Mouse (Mus musculus) layer of hippocampus, adult 9-11 months (tissue): ENCODE results near the gene Prkcb.
"Not testable (repeated sequence)": the region's sequence is repeated elsewhere in the genome, so short reads cannot be mapped to it uniquely, and the experiment has no call there.

Experiments
- DNase-seq: peaks from one replicate; pipeline ENCODE4 v3.0.0; 2022

The Prkcb gene

GRCm38 (mm10) chr7:122288605-122289242 lies at the start of gene Prkcb:
Prkcb (plus strand) TSS chr7:122288751.
- DNase-seq, result peak; percentile 92

DNA sequence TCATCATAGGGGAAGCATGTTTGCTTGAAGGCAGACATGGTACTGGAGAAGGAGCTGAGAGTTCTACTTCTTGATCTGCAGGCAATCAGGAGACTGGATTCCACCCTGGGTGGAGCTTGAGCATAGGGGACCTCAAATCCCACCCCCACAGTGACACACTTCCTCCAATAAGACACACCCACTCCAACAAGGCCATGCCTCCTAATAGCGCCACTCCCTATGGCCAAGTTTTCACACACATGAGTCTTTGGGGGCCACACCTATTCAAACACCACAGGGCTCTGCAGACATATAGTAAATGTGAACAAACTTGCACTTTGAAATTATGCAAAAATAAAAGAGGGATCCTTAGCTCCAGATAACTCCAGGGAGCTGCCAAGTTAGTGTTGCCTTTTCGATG lies 49.6 kb upstream of the Prkcb start:
- DNase-seq, result no peak

DNA sequence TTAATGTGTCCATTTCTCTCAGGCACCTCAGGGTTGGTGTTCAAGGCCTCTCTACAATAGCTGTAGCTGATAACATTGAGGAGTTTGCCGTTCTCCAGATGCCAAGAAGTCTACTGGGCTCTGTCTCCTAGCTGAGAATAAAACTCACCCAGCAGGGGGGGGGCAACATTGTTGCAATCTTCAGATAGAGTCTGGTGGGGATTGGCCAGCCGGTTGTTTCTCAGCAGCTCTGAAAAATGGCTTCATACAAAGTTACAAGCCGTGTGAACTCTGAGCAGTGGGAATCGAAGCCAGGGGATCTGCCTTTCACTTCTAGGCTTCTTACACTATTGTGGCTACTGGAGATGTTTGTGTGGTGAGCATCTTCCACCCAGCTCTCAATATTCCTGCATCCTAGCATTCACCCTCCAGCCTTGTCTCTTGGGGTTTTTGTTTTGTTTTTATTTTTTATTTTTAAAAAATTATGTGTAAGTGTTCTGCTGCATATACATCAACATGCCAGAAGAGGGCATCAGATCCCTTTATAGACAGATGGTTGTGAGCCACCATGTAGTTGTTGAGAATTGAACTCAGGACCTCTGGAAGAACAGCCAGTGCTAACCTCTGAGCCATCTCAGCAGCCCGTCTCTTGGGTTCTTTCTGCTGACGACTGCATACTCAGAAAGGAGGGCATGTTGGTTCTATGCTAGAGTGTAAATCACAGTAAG lies 48.0 kb upstream of the Prkcb start:
- no peak for DNase-seq

- no peak for DNase-seq
These were observed 46.3 kb upstream of the Prkcb start for GRCm38 (mm10) chr7:122242260-122242659.

- not testable (repeated sequence) for DNase-seq
These were observed 45.8 kb upstream of the Prkcb start for GRCm38 (mm10) chr7:122242744-122243143.

GRCm38 (mm10) chr7:122244166-122244565 lies 44.4 kb upstream of the Prkcb start:
- DNase-seq, result no peak

GRCm38 (mm10) chr7:122244584-122244983 lies 44.0 kb upstream of the Prkcb start:
- DNase-seq, result no peak

- DNase-seq, result no peak
These were observed 42.6 kb upstream of the Prkcb start for GRCm38 (mm10) chr7:122245976-122246375.

DNA sequence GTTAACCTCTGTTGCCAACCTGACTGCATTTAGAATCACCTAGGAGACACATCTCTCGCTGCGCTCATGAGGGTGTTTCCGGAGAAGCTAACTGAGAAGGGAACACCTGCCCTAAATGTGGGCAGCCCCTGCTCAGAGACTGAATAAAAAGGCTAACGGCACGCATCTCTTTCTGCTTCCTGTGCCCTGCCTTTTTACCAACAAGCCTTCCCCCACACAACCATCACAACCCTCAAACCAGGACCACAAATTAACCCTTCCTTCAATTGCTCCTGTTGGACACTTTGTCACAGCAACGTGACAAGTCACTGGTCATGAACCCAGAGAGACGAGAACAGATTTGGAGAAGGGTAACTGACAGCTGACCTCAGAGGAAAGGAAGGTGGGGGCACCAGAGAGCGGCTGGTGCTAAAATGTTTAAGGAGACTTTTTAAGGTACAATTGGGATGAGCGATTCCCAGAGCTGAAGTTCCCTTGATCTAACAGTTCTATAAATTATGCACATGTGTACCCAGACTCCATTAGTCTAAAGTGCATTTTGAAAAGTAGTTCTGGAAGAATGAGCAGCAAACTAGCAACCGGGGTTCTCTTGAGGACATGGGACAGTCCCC lies 41.2 kb upstream of the Prkcb start:
- no peak for DNase-seq

DNA sequence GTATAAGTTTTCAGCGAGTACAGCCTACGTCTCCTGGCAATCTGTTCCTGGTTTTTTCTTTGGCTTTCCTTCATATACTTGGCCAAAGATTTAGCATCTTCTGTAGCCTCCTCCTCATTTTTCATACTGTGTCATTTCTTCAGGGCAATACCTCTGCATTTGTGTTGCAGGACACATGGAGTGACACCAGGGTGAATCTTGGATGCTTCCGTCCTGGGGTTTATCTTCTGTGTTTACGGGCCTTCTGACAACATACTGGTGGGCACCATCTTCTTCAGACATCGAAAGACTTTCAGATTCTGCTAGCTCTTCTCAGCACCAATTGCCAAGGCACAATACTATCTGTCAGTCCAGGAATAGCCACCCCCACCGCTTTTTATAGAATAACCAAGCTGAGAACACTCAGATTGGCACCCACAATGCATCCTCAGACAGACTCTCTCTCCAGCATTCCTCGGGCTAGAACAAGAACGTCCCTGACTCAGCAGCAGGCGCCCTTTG lies 39.2 kb upstream of the Prkcb start:
- peak; percentile 46 for DNase-seq

DNA sequence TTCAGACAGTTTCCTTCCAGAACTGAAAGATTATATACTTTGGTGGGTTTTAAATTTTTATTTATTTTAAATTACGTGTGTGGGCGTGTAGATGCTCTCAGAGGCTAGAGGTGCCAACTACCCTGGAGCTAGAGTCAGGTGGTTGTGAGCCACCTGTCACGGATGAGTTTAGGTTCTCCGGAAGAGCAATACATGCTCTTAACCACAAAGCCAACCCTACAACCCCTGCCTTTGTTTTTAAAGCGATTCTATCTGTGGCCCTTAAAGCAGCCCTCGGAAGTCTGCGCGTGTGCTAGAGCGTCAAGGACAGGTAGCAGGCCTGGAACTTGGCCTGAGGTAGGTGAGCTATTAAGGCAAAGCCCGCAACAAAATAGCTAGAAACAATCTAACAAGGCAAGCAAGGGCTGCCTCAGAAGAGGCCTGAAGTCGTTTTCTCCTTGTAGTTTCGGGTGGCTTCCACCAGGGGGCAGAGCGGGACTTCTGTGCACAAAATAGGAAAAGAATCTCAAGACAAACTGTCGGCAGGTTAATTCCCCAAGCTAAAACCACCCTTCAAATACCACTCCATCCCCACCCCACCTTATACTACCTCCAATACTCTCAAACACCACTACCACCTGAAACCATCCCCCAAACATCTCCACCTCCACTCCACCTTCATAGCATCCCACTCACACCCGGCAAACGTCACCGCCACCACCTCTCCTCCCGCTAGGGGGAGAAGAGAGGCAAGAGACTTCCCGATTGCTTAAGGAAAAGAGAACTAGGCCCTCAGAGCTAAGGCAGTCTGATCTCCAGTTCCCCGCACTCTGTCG lies 37.1 kb upstream of the Prkcb start:
- DNase-seq, result peak; percentile 82

GRCm38 (mm10) chr7:122256722-122257121 lies 31.8 kb upstream of the Prkcb start:
- DNase-seq, result no peak

- DNase-seq, result no peak
These were observed 30.0 kb upstream of the Prkcb start for GRCm38 (mm10) chr7:122258521-122258920.

DNA sequence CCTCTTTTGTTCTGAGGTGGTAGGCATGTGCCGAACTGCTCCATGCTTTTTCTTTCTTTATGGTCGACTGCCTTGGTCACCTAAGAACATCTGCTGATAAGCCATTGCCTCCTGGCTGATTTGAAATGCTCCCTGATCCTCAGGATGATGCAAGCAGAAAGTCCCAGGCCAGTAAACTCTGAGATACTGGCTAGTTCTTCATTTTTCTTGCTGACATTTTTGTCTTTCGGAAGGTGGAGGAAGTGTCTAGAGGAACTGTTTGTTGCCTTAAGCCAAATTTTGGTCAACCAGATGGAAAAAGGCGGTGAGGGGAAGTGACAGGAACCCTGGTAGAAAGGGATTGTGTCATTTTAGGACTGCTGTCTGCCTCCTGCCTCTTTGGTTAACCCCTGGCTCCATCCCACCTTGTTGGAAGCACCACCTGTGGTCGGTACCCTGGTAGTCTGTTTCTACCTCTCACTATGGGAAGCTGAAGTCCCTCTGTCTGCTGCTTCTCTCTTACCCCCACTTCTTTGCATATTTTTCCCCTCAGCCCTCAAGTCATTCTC lies 28.4 kb upstream of the Prkcb start:
- peak; percentile 42 for DNase-seq

GRCm38 (mm10) chr7:122268983-122269486 lies 19.5 kb upstream of the Prkcb start:
- no peak for DNase-seq

DNA sequence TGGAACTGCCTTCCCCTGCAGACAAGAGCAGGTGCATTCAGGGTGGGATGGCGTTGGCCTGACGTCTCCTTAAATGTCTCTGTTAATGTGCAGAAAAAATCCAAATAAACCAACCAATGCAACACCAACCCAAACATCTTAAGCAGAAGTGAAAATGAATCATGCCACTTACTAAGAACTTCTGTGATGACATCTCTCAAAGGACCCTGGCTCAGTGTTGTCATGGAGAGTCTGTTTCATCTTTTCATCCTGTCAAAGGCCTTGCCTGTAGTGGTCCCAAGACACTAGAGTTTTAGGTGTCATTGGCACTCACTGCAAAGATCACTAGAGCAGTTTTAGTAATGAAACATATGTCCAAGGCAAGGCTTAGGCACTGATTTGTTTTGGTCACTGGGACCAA lies 16.2 kb upstream of the Prkcb start:
- no peak for DNase-seq

DNA sequence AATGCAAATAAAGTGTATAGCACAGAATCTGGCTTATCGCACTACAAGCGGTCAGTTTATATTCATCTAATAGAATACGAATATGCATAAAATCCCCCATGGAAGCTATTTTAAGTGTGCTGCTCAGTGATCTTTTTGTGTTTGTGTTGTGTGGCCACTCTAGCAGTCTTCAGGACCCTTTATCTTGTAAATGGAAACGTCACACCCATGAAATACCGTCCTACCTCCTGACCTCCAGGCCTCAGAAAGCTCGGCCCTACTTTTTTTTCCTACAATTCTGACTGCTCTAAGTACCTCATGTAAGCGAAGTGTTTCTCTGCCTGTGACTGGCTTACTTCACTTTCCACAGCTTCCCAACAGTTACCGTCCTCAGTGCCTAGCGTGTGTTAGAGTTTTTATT lies 9.0 kb upstream of the Prkcb start:
- no peak for DNase-seq

DNA sequence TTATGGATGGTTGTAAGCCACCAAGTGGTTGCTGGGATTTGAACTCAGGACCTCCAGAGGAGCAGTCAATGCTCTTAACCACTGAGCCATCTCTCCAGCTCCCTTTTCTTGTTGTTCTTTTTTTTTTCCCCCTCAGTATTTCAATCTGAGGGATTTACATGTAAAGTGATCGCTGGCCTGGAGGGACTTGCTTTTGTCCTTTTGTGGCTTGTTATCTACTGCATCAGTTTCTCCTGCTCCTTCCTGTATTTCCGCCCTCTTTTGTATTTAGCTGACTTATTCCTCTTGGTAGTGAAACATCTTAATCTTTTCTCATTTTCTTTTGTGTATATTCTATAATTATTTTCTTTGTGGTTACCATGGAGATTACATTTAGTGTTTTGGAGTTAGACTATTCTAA lies 8.2 kb upstream of the Prkcb start:
- no peak for DNase-seq

DNA sequence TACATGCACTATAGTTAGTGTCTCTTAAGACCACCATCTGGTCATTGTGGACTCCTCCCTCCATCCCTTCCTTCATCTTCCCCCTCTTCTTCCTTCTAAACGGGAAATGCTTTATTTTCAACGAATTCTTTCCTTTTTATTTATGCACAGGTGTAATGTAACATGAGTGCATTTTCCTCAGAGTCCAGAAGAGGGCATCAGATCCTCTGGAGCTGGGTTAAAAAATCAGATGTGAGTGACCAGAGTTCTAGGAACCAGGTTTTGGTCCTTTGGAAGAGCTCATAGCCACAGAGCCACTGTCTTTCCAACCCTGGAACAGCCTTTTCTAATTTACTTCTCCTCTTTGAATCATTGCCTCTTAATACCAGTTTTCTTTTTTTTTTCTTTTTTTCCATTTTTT lies 6.0 kb upstream of the Prkcb start:
- DNase-seq, result no peak

GRCm38 (mm10) chr7:122287217-122287616 lies 1.3 kb upstream of the Prkcb start:
- no peak for DNase-seq

- DNase-seq, result no peak
These were observed 926 bp downstream of the Prkcb start for GRCm38 (mm10) chr7:122289243-122290111.

DNA sequence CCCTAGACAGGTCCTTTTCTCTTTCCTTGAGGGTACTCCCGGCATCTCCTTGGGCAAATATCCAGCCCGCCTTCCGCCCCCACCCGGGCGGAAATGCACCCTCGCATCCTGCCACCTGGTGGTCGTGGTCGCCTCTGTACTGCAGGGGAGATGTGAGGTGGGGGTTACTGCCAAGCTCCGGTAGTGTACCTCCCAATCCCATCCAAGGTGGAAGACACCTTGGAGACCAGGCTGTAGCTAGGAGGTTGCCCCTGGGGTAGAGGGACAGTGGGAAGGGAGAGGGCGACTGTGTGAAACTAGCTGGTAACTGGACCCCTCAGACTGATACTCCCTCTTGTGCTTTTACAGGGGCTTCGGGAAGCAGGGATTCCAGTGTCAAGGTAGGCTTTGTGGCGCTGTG lies 1.6 kb downstream of the Prkcb start:
- no peak for DNase-seq
